Mouse (Mus musculus) C2C12 (cell line): ENCODE results near the gene Spsb2.

Experiments
- CTCF ChIP-seq: IDR thresholded peaks from one replicate; pipeline ENCODE4 v1.5.1; 2011; ENCODE audit not compliant: control insufficient read depth, insufficient read depth, insufficient read length
- MYOD1 ChIP-seq: IDR thresholded peaks from one replicate; pipeline ENCODE4 v1.6.1; 2011; ENCODE audit warnings: low read depth; ENCODE audit not compliant: control insufficient read depth, insufficient read length

DNA sequence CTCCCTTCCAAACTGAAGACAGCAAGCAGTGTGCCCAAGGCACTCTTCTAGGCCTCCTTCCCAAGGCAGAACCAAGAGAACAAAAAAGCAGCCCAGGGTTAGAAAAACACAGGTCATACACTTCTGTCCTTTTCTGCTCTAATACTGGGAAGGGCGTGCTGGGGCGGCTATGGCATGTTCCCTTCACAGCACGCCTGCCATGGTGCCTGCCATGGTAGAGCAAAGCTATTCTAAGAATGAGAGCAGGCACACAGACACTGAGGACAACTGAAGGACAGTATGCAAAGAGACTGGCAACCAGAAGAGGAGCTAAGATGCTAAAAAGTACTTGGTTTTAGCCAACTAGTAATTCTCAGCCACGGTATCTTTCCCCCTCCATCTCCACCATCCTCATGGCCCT, 13.6 kb downstream of the Spsb2 start:
- TF ChIP-seq CTCF, result no peak
- no peak for TF ChIP-seq MYOD1
